Mouse (Mus musculus): ENCODE results near the gene Agpat1. TPM values are rescaled to one million over a fixed set of nuclear protein-coding genes. Genes with fewer than 3 reads are reported as not detected.

The Agpat1 gene
- total RNA-seq, 2 experiments from 2014 or later = 24.5 to 29.0 TPM

DNA sequence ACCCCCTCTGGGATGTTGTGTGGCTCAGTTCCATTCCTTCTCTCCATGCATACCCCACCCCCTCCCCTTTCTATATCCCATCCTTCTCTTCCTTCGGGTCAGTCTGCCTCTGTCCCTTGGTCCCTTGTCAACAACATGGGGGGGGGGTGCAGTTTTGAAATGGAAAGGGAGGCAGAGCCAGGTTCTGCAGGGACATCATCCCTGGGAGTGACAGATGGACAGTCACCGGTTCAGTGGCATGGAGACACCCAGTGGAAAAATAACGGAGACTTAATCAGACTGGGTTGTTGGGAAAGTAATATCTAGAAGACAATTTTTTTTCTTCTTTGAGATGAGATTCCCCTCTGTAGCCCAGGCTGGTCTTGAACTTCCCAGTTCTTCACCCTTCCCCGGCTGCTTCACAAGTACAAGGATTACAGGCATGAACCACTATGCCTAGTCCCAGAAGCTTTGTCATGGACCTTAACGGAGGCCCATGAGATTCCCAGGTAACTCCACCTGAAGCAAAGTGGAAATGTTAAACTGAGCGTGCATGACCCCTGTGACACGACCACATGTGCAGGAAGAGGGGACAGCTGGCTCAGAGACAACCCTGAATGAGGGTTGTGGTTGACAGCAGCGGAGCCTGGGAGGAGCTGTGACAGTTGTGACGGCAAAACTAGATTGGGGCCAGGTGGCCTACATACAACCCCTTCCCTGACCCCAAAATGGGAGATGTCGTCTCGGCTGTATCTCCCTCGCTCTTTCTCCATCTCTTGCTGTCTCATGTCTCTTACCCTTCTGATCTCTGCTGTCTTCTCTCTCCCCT is 25.9 kb downstream of the Agpat1 start:
- no peak for ATAC-seq (ENCODE audit: poor library complexity, severe bottlenecking)

DNA sequence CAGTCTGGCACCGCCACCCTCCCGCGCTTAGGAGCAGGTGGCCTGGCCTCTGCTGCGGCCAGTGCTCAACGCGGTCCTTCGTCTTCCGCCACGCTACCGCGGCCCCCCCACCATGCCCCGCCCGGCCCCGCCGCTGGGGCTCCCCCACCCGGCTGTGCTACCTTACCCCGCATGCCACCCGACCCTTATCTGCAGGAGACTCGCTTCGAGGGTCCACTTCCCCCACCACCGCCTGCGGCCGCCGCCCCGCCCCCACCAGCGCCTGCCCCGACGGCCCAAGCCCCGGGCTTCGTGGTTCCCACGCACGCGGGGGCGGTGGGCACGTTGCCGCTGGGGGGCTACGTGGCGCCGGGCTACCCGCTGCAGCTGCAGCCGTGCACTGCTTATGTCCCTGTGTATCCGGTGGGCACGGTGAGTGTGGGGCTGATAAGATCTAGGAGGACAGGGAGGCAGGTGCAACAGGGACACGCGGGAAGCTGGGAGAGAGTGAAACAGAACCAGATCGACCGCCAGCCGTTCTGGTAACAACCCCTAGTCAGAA is 26.8 kb downstream of the Agpat1 start:
- ATAC-seq (ENCODE audit: poor library complexity, severe bottlenecking) = no peak

DNA sequence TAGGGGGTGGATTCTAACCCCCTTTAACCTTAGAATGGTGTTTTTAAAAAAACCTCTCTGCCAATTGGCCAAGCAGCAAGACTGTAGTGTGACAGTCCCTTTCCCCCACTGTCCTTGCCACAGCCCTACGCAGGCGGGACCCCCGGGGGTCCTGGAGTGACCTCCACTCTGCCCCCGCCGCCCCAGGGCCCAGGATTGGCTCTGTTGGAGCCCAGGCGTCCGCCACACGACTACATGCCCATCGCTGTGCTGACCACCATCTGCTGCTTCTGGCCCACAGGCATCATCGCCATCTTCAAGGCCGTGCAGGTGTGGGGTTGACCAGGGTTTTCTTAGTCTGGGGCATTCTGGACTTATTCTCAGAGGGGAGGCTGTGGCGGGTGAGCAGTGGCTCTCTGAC is 27.6 kb downstream of the Agpat1 start:
- no peak for ATAC-seq (ENCODE audit: poor library complexity, severe bottlenecking)

DNA sequence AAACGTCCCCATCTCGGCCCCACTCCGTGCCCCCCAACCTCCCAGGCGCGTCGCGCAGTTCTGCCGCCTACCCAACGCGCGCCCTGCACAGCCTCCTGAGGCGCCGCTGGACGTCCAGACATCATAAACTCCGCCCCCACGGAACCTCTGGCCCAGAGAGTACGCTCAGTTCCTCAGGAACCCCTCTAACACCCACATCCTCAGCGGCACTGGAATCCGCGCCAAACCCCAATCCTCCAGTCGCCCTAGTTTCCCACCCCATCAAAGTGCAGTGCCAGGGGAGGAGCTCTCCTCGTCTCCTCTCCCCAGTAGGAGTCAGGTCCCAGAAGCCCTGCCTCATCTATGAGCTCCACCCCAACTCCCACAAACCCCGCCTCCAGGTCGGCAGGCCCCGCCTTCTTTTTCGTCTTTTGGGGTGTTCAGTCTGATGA is 28.2 kb downstream of the Agpat1 start:
- ATAC-seq (ENCODE audit: poor library complexity, severe bottlenecking) = peak; percentile 81

DNA sequence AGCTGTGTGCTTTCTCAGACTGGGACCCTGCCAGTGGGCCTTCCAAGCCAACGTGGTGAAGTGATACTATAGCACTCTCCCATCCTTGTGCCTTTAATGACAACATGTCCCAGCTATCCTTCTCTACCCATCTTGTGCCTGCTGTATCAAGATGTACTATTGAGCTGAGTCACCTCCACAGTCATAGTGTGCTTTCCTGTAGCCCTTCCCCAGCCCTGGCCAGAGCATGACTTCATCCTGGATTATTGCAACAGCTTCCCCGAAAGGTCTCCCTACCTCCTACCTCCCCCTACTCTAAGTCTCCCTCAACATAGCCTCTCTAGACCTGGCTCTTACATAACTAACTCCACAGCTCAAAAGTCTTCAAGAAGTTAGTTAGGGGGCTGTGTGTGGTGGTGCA is 31.6 kb downstream of the Agpat1 start:
- no peak for ATAC-seq (ENCODE audit: poor library complexity, severe bottlenecking)

DNA sequence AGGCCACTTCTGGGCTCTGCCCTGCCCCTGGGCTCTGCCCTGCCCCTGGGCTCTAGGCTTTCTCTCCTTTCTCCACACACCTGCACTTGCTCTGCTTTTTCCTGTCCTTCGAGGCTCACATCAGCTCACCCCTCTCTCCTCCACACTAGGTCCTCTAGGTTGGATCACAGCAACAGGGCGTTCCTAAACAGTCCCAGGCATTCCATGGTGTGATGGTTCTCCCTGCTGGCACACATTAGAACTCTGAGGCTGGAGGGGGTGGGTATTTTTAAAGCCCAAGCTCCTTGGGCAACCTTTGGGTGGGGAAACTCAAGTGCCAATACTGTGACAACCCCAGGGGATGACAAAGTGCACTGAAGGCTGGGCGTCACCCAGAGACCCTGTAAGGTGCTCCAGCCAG is 33.4 kb downstream of the Agpat1 start:
- ATAC-seq (ENCODE audit: poor library complexity, severe bottlenecking) = no peak

DNA sequence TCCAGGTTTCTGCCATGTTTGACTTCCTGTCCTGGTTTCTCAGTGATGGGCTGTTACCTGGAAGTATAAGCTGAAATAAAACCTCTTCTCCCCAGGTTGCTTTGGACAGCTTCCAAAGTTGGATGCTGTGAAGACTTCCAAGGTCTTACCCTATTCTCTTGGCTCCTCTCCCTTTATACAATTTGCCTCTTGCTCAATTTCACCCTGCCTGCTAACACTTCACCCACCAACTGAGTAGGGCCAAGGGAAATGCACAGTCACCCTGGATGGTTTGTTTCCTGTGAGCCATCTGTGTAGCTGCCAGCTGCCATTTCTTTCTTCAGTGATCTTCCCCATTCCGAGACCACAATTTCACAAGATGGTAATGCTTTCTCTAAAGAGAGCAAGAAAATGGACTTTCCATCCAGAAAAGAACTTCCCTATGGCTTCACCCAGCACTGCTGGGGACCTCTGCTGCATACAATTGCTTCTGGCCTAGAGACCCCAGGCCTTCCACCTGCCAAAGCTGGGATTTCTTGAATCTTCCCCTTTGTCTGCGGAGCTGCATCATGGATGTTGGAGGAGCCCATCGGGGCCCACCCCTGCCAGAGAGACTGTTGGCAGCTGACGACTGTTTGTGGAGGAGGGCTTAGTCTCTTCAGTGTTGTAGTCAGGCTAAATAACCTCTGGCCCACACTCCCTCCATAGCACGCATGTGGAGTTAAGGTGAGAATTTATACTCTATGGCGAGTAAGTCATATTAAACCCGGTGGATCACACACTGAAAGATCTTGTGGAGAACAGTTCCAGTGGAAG is 35.6 kb downstream of the Agpat1 start:
- ATAC-seq (ENCODE audit: poor library complexity, severe bottlenecking) = peak; percentile 93

DNA sequence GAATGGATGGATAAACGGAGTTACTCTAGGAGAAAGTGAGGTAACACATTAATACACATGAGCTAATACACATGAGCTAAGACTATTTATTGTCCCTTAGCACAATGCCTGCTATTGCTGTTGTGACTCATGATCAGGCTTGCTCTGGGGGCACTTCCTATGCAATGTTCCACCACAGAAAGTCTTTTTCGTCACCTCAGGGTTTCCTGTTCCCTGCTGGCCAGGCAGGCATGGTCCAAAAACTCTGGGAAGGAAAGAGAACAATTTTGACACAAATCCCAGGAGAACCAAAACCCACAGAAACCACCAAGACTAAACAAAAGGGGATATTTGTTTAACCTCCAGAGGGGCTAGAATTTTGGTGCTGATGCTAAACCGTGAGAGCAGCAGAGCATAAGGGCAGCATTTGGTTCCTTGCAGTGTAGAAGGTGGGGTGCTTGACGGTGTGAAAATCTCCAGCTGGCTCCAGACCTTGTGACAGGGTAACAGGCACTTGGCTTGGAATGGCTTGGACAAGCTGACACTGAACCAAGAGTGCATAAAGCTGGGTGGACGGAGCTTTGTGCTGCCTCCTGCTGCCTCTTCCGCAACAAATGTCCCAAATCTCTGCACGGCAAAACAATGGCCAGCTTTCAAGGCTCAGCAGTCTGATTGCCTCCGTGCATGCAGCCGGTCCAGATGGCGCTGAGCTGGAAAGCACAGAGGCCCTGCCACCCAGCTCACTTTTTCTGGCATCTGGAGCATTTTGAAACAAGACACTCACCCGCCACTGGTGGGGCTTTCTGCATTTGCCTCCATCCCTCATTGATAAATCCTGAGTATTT is 36.9 kb downstream of the Agpat1 start:
- ATAC-seq (ENCODE audit: poor library complexity, severe bottlenecking) = no peak

DNA sequence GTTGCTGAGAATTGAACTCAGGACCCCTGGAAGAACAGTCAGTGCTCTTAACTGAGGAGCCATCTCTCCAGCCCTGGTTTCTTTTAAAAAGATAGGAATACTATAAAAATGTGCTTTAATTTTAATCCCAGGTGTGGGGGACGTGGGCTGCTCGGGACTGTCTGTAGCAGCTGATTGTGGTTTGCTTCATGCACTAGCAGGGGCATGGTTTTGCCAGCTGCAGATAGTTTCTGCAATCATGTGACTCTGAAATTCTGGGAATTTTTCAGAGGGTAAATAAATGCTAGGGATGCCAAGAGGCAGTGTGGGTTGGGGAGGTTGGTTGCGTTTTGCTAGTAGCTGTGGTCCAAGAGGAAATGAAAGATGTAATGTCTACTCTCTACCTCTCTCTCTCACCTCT is 37.9 kb downstream of the Agpat1 start:
- no peak for ATAC-seq (ENCODE audit: poor library complexity, severe bottlenecking)

DNA sequence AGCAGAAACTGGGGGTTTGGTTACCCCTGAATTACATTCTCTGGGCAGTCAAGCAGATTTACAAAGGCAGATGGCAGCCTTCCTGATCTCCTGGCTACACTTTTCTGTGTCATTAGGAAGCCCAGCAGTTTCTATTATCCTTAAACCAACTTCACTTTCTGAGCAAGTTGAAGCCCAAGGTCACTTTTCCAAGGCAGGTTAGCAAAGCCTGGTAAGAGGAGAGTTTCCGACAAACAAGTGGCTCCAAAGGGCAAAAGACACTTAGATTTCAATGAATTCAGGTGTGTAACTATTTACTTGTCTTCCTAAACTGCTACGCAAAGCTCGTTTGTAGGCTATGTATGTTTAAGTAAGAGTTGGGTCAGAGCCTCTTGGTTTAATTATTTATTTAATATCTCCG is 39.3 kb downstream of the Agpat1 start:
- ATAC-seq (ENCODE audit: poor library complexity, severe bottlenecking) = no peak

DNA sequence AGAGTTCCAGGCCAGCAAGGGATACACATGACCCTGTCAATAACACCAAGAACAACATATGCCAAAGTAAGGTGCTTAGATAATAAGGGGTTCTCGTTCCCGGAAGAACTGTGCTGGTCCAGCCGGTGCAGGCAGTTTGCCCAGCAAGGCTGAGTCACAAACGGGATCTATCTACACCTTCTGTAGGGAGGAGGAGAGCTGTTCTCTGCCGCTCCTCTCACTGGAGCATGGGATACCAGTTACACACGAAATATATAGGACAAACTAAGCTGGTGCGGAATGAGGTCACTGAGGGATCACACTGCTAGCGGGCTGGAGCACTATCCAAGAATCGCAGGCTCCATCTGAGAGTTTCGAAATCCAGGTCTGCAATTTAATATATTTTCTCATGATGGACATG is 39.9 kb downstream of the Agpat1 start:
- no peak for ATAC-seq (ENCODE audit: poor library complexity, severe bottlenecking)

DNA sequence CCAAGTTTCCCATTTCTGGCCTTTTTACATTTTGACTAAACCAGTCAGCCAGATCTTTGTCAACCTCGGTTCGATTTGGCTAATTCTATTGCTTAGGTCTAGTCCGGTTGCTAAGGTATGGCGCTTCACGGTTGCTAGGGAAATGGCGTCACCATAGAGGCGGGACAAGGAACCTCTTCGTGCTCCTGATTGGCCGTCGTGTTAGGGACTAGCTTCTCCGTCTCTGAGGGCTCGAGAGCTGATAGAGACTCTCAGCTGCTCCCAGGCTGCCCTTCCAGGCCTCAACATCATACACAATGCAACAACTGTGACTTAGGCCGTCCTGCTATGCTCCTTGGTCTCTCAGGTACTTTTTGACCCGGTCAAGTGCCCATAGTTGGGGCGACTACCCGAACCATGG is 40.5 kb downstream of the Agpat1 start, which contains the start of gene Fkbpl:
Gene Fkbpl (plus strand): TSS at position 157 of the 400 bp plus-strand sequence.
- ATAC-seq (ENCODE audit: poor library complexity, severe bottlenecking) = peak; percentile 80

DNA sequence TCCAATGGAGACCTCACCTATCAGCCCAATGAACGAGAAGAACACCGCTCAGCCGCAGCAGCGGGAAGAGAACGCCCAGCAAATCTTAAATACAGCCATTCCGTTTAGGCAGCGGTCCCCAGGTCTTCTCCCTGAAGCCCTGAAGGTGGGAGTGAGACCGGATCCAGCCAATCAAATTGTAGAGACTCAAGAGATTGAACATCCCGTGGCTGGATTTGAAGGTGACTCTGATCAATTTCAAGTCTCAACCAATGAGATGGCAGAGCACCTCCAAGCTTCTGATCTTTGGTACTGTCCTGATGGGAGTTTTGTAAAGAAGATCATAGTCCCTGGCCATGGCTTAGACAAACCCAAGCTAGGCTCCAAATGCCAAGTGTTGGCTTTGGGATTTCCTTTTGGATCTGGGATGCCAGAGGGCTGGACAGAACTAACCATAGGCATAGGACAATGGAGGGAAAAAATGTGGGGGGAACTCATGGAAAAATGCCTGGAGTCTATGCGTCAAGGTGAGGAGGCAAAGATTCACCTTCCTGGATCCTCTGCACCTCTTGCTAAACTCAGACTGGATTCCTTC is 41.3 kb downstream of the Agpat1 start:
- no peak for ATAC-seq (ENCODE audit: poor library complexity, severe bottlenecking)

DNA sequence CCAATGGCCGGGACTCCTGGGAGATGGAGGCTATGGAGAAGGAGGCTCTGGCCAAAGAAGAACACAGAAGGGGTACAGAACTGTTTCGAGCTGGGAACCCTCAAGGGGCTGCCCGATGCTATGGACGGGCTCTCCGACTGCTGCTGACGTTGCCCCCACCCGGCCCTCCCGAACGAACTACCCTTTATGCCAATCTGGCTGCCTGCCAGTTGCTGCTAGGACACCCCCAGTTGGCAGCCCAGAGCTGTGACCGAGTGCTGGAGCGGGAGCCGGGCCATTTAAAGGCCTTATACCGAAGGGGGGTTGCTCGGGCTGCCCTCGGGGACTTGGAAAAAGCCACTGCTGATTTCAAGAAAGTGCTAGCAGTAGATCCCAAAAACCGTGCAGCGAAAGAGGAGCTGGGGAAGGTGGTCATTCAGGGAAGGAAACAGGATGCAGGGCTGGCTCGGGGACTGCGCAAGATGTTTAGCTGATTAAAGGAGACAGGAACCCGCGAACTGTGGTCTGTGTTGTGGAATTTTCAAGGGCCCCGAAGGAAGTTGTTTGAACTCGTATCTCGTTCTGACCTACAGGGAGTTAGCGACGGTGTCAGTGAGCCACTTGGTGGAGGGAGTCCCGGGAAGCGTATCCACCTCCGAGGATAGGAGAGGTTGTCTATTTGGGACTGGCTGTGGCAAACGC is 41.9 kb downstream of the Agpat1 start:
- ATAC-seq (ENCODE audit: poor library complexity, severe bottlenecking) = no peak

DNA sequence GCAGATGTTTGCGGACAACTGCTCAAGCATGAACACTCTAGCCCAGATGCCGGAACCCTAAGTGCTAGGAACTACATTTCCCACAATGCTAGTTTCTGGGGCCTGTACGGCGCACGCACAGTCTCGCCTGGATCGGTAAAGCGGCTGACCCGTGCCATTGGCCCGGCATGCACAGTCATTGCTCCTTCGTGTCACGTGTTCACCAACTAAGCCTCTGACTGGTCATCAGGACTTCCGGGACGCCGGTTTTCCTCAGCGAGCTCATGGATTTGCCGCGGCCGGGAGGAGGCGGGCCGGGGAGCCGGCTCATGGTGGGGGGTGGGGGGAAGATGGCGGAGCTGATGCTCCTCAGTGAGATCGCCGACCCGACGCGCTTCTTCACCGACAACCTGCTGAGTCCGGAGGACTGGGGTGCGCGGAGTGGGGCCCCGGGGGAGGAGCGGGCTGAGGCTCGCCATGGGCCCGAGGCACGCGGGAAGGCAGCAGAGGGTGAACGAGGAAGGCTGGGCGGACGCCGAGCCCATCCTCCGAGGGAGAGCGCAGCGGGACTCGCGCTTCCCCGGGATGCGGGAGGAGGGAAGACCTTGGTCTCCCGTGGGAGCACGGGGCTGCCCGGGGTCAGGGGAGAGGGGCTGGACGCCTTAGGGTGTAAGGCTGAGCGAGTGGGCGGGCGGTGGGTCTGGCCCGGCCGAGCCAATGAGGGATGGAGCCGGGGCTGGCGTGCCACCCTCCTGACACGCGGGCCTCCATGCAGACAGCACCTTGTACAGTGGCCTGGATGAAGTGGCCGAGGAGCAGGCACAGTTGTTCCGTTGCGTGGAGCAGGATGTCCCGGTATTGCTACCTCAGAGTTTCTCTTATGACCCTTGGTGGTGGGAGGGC is 43.1 kb downstream of the Agpat1 start, which contains the start of gene Atf6b:
Gene Atf6b (plus strand): TSS at position 241 of the 882 bp plus-strand sequence.
- ATAC-seq (ENCODE audit: poor library complexity, severe bottlenecking) = peak; percentile 92

DNA sequence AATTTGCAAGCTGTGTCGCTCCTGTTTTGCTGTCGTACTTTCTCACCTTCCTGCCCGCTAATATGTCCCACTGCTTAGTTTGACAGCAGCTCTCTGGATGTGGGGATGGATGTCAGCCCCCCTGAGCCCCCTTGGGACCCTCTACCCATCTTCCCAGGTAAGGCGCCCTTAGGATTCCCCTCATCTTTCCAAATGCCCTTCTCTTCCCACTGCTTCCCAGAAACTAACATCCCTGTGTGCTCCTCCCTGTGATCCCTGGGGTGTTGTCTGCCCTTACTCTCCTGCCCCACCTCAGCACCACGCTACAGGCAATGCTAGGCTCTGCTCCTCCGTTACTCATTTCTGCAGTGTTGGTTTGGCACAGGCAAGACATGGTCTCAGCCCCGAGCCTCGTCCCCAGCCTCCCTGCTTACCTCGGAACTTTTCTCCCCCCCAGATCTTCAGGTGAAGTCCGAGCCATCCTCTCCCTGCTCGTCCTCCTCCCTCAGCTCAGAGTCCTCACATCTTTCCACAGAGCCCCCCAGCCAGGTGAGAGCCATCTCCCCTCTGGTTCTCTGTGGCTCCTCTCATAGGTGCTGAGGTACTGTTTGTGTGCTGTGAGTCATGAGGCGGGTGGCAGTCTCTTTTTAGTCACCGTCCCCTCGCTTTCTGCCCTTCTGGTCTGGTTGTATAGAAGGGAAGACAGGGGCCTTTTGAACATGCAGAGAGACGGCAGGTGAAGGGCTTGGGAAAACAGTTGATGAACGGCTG is 44.3 kb downstream of the Agpat1 start:
- no peak for ATAC-seq (ENCODE audit: poor library complexity, severe bottlenecking)

DNA sequence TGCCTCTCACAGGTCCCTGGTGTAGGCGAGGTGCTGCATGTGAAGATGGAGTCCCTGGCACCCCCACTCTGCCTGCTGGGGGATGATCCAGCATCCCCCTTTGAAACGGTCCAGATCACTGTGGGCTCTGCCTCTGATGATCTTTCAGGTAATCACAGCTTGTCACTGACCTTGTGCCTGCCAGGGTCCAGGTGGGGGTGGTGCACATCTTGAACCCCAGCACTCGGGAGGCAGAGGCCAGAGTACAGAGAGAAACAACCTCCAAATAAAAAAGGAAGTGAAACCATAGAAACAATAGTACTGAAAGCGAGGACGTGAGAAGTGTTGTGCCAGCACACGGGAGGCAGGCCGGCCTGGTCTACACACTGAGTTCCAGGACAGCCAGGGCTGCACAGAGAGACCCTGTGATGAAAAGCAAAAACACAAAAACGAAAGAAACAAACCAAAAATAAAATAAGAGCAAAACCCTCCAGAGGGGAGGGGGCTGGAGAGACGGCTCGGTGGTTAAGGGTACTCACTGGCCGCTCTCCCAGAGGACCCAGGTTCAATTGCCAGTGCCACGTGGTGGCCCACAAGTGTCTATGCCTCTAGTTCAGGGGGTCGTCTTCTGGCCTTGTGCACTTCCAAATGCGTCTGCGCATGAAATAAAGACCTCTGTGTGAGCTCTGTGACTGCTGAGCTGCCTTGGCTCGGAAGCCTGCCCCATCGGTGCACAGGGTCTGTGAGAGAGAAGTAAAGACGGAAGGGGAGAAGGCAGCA is 45.2 kb downstream of the Agpat1 start:
- ATAC-seq (ENCODE audit: poor library complexity, severe bottlenecking) = no peak
